Mouse (Mus musculus) midbrain, embryonic 16.5 days (tissue): ENCODE measurements at regions not wholly inside any gene's neighbourhood (a gene's known extent, or its start where the extent isn't known, plus 50 kb on each side); places are given as distances from the start of the nearest gene placed in this dataset.

Source experiments
- ATAC-seq: fragments of 200-750 bp; cut with Nextera tagmentation; 2 replicates; pipeline ENCODE4 v1.8.0; 2017; ENCODE audit warnings: moderate TSS enrichment
- H3K27ac ChIP-seq: fragments of 300-500 bp; sonication (generic); 2 replicates; pipeline ENCODE4 v1.5.1; 2014; ENCODE audit warnings: mild to moderate bottlenecking, low read length, mixed read lengths
- H3K27me3 ChIP-seq: fragments of 300-500 bp; sonication (generic); 2 replicates; pipeline ENCODE4 v1.6.1; 2014; ENCODE audit warnings: low read depth, low read length, mixed read lengths; ENCODE audit not compliant: control insufficient read depth, insufficient read depth
- H3K36me3 ChIP-seq: fragments of 300-500 bp; sonication (generic); 2 replicates; pipeline ENCODE4 v1.6.1; 2014; ENCODE audit warnings: mild to moderate bottlenecking, low read length, moderate library complexity, mixed read lengths; ENCODE audit not compliant: control insufficient read depth, insufficient read depth
- H3K4me1 ChIP-seq: fragments of 300-500 bp; sonication (generic); 2 replicates; pipeline ENCODE4 v1.6.1; 2014; ENCODE audit warnings: mild to moderate bottlenecking, low read length, mixed read lengths; ENCODE audit not compliant: control insufficient read depth, insufficient read depth
- H3K4me2 ChIP-seq: fragments of 300-500 bp; sonication (generic); 2 replicates; pipeline ENCODE4 v1.6.1; 2014; ENCODE audit warnings: mild to moderate bottlenecking, low read length, mixed read lengths
- H3K4me3 ChIP-seq: fragments of 300-500 bp; sonication (generic); 2 replicates; pipeline ENCODE4 v1.5.1; 2014; ENCODE audit warnings: low read depth, mild to moderate bottlenecking, low read length, moderate library complexity, mixed read lengths
- H3K9ac ChIP-seq: fragments of 300-500 bp; sonication (generic); 2 replicates; pipeline ENCODE4 v1.6.1; 2014; ENCODE audit warnings: low read depth, low read length, mixed read lengths
- H3K9me3 ChIP-seq: fragments of 300-500 bp; sonication (generic); replicated peaks from 2 replicates; pipeline ENCODE4 v1.6.1; 2014; ENCODE audit warnings: mild to moderate bottlenecking, low read length, mixed read lengths; ENCODE audit not compliant: control insufficient read depth, poor library complexity, severe bottlenecking
- WGBS: fragments of 180-500 bp; shearing (Covaris S2); extraction: QIAGEN DNeasy Blood & Tissue Kit; methylation state at CpG from one replicate; pipeline ENCODE4 v1.1.7; 2014; 5-methylcytosine and 5-hydroxymethylcytosine counted together

- H3K4me1 ChIP-seq, result peaks cover 9% of the 10 kb centered on the region
- no peak for ATAC-seq
- 89% methylated on average over 12 of the region's 12 CpGs for WGBS
Measured at GRCm38 (mm10) chr6:100423636-100424035, 136.4 kb upstream of the Rybp start.

GRCm38 (mm10) chr6:100422603-100423002 is 135.3 kb upstream of the Rybp start:
- Histone ChIP-seq H3K36me3 (no peaks in the 10 kb centered on the region), H3K27ac (no peak overlapping the region), H3K9me3 (no peaks in the 10 kb centered on the region), H3K4me3 (no peak overlapping the region), H3K4me2 (no peak overlapping the region), H3K9ac (no peak overlapping the region), H3K4me1 (peaks cover 9% of the 10 kb centered on the region), H3K27me3 (peaks cover 11% of the 10 kb centered on the region)
- WGBS, result 64% methylated on average over 6 of the region's 6 CpGs
- no peak for ATAC-seq

More at GRCm38 (mm10) chr6:100423636-100424035, 136.4 kb upstream of the Rybp start:
- H3K9me3 ChIP-seq, result no peaks in the 10 kb centered on the region
- H3K27me3 ChIP-seq, result peaks cover 11% of the 10 kb centered on the region
- no peak overlapping the region for H3K27ac ChIP-seq
- no peak overlapping the region for H3K9ac ChIP-seq
- H3K4me3 ChIP-seq, result no peak overlapping the region
- H3K4me2 ChIP-seq, result no peak overlapping the region
- H3K36me3 ChIP-seq, result no peaks in the 10 kb centered on the region

- peaks cover 9% of the 10 kb centered on the region for H3K4me1 ChIP-seq
- 8% methylated on average over 24 of the region's 24 CpGs for WGBS
- no peaks in the 10 kb centered on the region for H3K36me3 ChIP-seq
- ATAC-seq, result peak; percentile 71; the same call in 1 of the 2 replicates
- peaks cover 11% of the 10 kb centered on the region for H3K27me3 ChIP-seq
- H3K9ac ChIP-seq, result no peak overlapping the region
- H3K9me3 ChIP-seq, result no peaks in the 10 kb centered on the region
- H3K4me2 ChIP-seq, result no peak overlapping the region
- no peak overlapping the region for H3K27ac ChIP-seq
- no peak overlapping the region for H3K4me3 ChIP-seq
Measured at GRCm38 (mm10) chr6:100421706-100422578, 134.7 kb upstream of the Rybp start.

GRCm38 (mm10) chr6:100420602-100421001 is 133.3 kb upstream of the Rybp start:
- WGBS, result 40% methylated on average over 3 of the region's 3 CpGs

GRCm38 (mm10) chr6:100419782-100420540 is 132.7 kb upstream of the Rybp start:
- H3K4me1 ChIP-seq, result peaks cover 8% of the 10 kb centered on the region
- WGBS, result 43% methylated on average over 7 of the region's 7 CpGs
- H3K36me3 ChIP-seq, result no peaks in the 10 kb centered on the region
- H3K27me3 ChIP-seq, result peaks cover 6% of the 10 kb centered on the region
- no peak overlapping the region for H3K4me2 ChIP-seq
- H3K9me3 ChIP-seq, result no peaks in the 10 kb centered on the region
- H3K9ac ChIP-seq, result no peak overlapping the region
- H3K27ac ChIP-seq, result no peak overlapping the region
- H3K4me3 ChIP-seq, result no peak overlapping the region
- ATAC-seq, result no peak

More at GRCm38 (mm10) chr6:100420602-100421001, 133.3 kb upstream of the Rybp start:
- Histone ChIP-seq H3K27ac (no peak overlapping the region), H3K36me3 (no peaks in the 10 kb centered on the region), H3K4me3 (no peak overlapping the region), H3K9me3 (no peaks in the 10 kb centered on the region), H3K4me1 (peaks cover 9% of the 10 kb centered on the region), H3K4me2 (no peak overlapping the region), H3K9ac (no peak overlapping the region), H3K27me3 (peaks cover 6% of the 10 kb centered on the region)
- ATAC-seq, result no peak

GRCm38 (mm10) chr6:100416046-100416445 is 128.8 kb upstream of the Rybp start:
- H3K36me3 ChIP-seq, result no peaks in the 10 kb centered on the region
- H3K9me3 ChIP-seq, result no peaks in the 10 kb centered on the region
- 83% methylated on average over 8 of the region's 8 CpGs for WGBS
- no peak overlapping the region for H3K4me3 ChIP-seq
- no peak for ATAC-seq
- H3K4me1 ChIP-seq, result peaks cover 3% of the 10 kb centered on the region; the same call in 1 of the 2 replicates
- no peak overlapping the region for H3K27ac ChIP-seq
- H3K9ac ChIP-seq, result no peak overlapping the region
- peaks cover 3% of the 10 kb centered on the region; the same call in 1 of the 2 replicates for H3K27me3 ChIP-seq
- H3K4me2 ChIP-seq, result no peak overlapping the region

GRCm38 (mm10) chr6:100415514-100415913 is 128.2 kb upstream of the Rybp start:
- Histone ChIP-seq H3K36me3 (no peaks in the 10 kb centered on the region), H3K4me1 (peaks cover 3% of the 10 kb centered on the region; the same call in 1 of the 2 replicates), H3K4me2 (no peak overlapping the region), H3K27ac (no peak overlapping the region), H3K4me3 (no peak overlapping the region), H3K9me3 (no peaks in the 10 kb centered on the region), H3K9ac (no peak overlapping the region), H3K27me3 (peaks cover 3% of the 10 kb centered on the region; the same call in 1 of the 2 replicates)
- no peak for ATAC-seq
- WGBS, result 74% methylated on average over 7 of the region's 7 CpGs

GRCm38 (mm10) chr6:100414836-100415235 is 127.6 kb upstream of the Rybp start:
- Histone ChIP-seq H3K36me3 (no peaks in the 10 kb centered on the region), H3K27ac (no peak overlapping the region), H3K4me1 (peaks cover 3% of the 10 kb centered on the region; the same call in 1 of the 2 replicates), H3K9me3 (no peaks in the 10 kb centered on the region), H3K27me3 (peaks cover 3% of the 10 kb centered on the region; the same call in 1 of the 2 replicates), H3K4me3 (no peak overlapping the region), H3K4me2 (no peak overlapping the region), H3K9ac (no peak overlapping the region)
- 61% methylated on average over 4 of the region's 4 CpGs for WGBS
- ATAC-seq, result no peak

- Histone ChIP-seq H3K9ac (no peak overlapping the region), H3K27ac (no peak overlapping the region), H3K36me3 (no peaks in the 10 kb centered on the region), H3K4me3 (no peak overlapping the region), H3K4me2 (no peak overlapping the region), H3K9me3 (no peaks in the 10 kb centered on the region), H3K27me3 (no peaks in the 10 kb centered on the region), H3K4me1 (peaks cover 3% of the 10 kb centered on the region; the same call in 1 of the 2 replicates)
- 21% methylated on average over 5 of the region's 5 CpGs for WGBS
- ATAC-seq, result no peak
Measured at GRCm38 (mm10) chr6:100412486-100412885, 125.2 kb upstream of the Rybp start.
